Mouse (Mus musculus) neural tube, embryonic 10.5 days (tissue): Measurements from ENCODE around the gene Hist1h3g.

Experiments
- DNase-seq: peaks from one replicate; pipeline ENCODE4 v3.0.0-alpha.2; 2017; ENCODE audit warnings: low spot score; ENCODE audit errors: extremely low spot score

Hist1h3g gene

GRCm38 (mm10) chr13:23515281-23515680 lies 19.9 kb upstream of the Hist1h3g start:
- DNase-seq = no peak

- DNase-seq = peak; percentile 35
Observed at GRCm38 (mm10) chr13:23515826-23516620, 19.2 kb upstream of the Hist1h3g start.

- DNase-seq = peak; percentile 69
Observed at GRCm38 (mm10) chr13:23516822-23517602, 18.2 kb upstream of the Hist1h3g start.

GRCm38 (mm10) chr13:23517603-23518294 lies 17.5 kb upstream of the Hist1h3g start:
- DNase-seq = peak; percentile 86

- DNase-seq = no peak
Observed at GRCm38 (mm10) chr13:23518295-23518603, 17.0 kb upstream of the Hist1h3g start.

- peak; percentile 77 for DNase-seq
Observed at GRCm38 (mm10) chr13:23518885-23519284, 16.3 kb upstream of the Hist1h3g start.

- DNase-seq = peak; percentile 75
Observed at GRCm38 (mm10) chr13:23519416-23519815, 15.8 kb upstream of the Hist1h3g start.

- DNase-seq = peak; percentile 72
Observed at GRCm38 (mm10) chr13:23521703-23522102, 13.5 kb upstream of the Hist1h3g start.

GRCm38 (mm10) chr13:23523976-23524375 lies 11.2 kb upstream of the Hist1h3g start:
- DNase-seq = no peak

- DNase-seq = peak; percentile 87
Observed at GRCm38 (mm10) chr13:23524654-23525053, 10.6 kb upstream of the Hist1h3g start.

- DNase-seq = peak; percentile 65
Observed at GRCm38 (mm10) chr13:23525901-23526300, 9.3 kb upstream of the Hist1h3g start.

GRCm38 (mm10) chr13:23526312-23526711 lies 8.9 kb upstream of the Hist1h3g start:
- DNase-seq = peak; percentile 96

GRCm38 (mm10) chr13:23529005-23529404 lies 6.2 kb upstream of the Hist1h3g start:
- DNase-seq = peak; percentile 39

- DNase-seq = no peak
Observed at GRCm38 (mm10) chr13:23529480-23530165, 5.6 kb upstream of the Hist1h3g start.

GRCm38 (mm10) chr13:23530181-23530900 lies 4.9 kb upstream of the Hist1h3g start:
- peak; percentile 63 for DNase-seq

- peak; percentile 98 for DNase-seq
Observed at GRCm38 (mm10) chr13:23530901-23531875, 4.0 kb upstream of the Hist1h3g start, which contains the start of gene Hist1h4h. TSS of gene Hist1h4h (plus strand) at chr13:23531050.

GRCm38 (mm10) chr13:23532262-23533075 lies 2.8 kb upstream of the Hist1h3g start:
- peak; percentile 27 for DNase-seq

- DNase-seq = peak; percentile 79
Observed at GRCm38 (mm10) chr13:23533560-23534367, 1.5 kb upstream of the Hist1h3g start, which contains the start of gene Hist1h2af. TSS of gene Hist1h2af (plus strand) at chr13:23533906.
